Mouse (Mus musculus) forebrain, postnatal 0 days (tissue): ENCODE results near the gene Lrrc74a. TPM values are rescaled to one million over a fixed set of nuclear protein-coding genes. Genes with fewer than 3 reads are reported as not detected.
A peak's percentile ranks its signal among the peaks of the same experiment; 100 is the strongest.

ENCODE experiments used
- ATAC-seq: fragments of 200-750 bp; cut with Nextera tagmentation; 2 replicates; pipeline ENCODE4 v1.8.0; 2017; ENCODE audit warnings: mild to moderate bottlenecking, moderate library complexity
- DNase-seq: peaks from one replicate; pipeline ENCODE4 v3.0.0-alpha.2; 2015
- H3K27ac ChIP-seq: fragments of 300-500 bp; sonication (generic); 2 replicates; pipeline ENCODE4 v1.5.1; 2014; ENCODE audit warnings: low read depth, mild to moderate bottlenecking, antibody characterized with exemption, low read length, moderate library complexity, mixed read lengths
- H3K27me3 ChIP-seq: fragments of 300-500 bp; sonication (generic); 2 replicates; pipeline ENCODE4 v1.6.1; 2014; ENCODE audit warnings: mild to moderate bottlenecking, low read length, mixed read lengths; ENCODE audit not compliant: insufficient read depth
- H3K36me3 ChIP-seq: fragments of 300-500 bp; sonication (generic); 2 replicates; pipeline ENCODE4 v1.6.1; 2014; ENCODE audit warnings: mild to moderate bottlenecking, moderate library complexity; ENCODE audit not compliant: insufficient read depth
- H3K4me1 ChIP-seq: fragments of 300-500 bp; sonication (generic); 2 replicates; pipeline ENCODE4 v1.6.1; 2014; ENCODE audit warnings: antibody characterized with exemption; ENCODE audit not compliant: insufficient read depth
- H3K4me2 ChIP-seq: fragments of 300-500 bp; sonication (generic); 2 replicates; pipeline ENCODE4 v1.6.1; 2014; ENCODE audit warnings: low read depth, mild to moderate bottlenecking, moderate library complexity
- H3K4me3 ChIP-seq: fragments of 300-500 bp; sonication (generic); 2 replicates; pipeline ENCODE4 v1.5.1; 2014; ENCODE audit warnings: low read depth, low read length, mixed read lengths
- H3K9ac ChIP-seq: fragments of 300-500 bp; sonication (generic); 2 replicates; pipeline ENCODE4 v1.6.1; 2014; ENCODE audit warnings: mild to moderate bottlenecking
- H3K9me3 ChIP-seq: fragments of 300-500 bp; sonication (generic); 2 replicates; pipeline ENCODE4 v1.6.1; 2016; ENCODE audit warnings: low read length
- CTCF ChIP-seq: sonication (generic); IDR thresholded peaks from 2 replicates; pipeline ENCODE4 v1.5.1; 2016; ENCODE audit warnings: antibody characterized with exemption, control low read depth, low read depth
- WGBS: fragments of 180-500 bp; shearing (Covaris S2); extraction: QIAGEN DNeasy Blood & Tissue Kit; methylation state at CpG from one replicate; pipeline ENCODE4 v1.1.7; 2014; 5-methylcytosine and 5-hydroxymethylcytosine counted together
- polyA plus RNA-seq: library from polyadenylated mRNA; unstranded; fragments of >200 nt; fragmentation: Nextera tagmentation; extraction: Ambion mirVana; gene quantifications from 2 replicates; pipeline ENCODE4 v1.2.1, GENCODE M21; 2015
- total RNA-seq: library from RNA; depleted of rRNA; stranded (reverse); fragments of >200 nt; gene quantifications from 2 replicates; pipeline ENCODE4 v1.2.3, GENCODE M21; 2014

Lrrc74a gene
- total and polyA plus RNA-seq, 2 experiments from 2014 or later: not detected

GRCm38 (mm10) chr12:86764060-86764459, 29.9 kb downstream of the Lrrc74a start:
- no peak for DNase-seq
- Histone ChIP-seq H3K4me1 (no peaks in the 10 kb centered on the region), H3K27me3 (no peaks in the 10 kb centered on the region), H3K9ac (no peak overlapping the region), H3K36me3 (no peaks in the 10 kb centered on the region), H3K4me3 (no peak overlapping the region), H3K4me2 (no peak overlapping the region), H3K27ac (no peak overlapping the region), H3K9me3 (no peaks in the 10 kb centered on the region; the same call in 1 of the 2 replicates)
- ATAC-seq: peak; percentile 69
- WGBS: 61% methylated on average over 6 of the region's 6 CpGs
- no peak for TF ChIP-seq CTCF

GRCm38 (mm10) chr12:86766467-86766866, 32.3 kb downstream of the Lrrc74a start:
- ATAC-seq (no peak), DNase-seq (no peak)
- Histone ChIP-seq H3K27ac (no peak overlapping the region), H3K36me3 (no peaks in the 10 kb centered on the region), H3K4me1 (no peaks in the 10 kb centered on the region), H3K9ac (no peak overlapping the region), H3K4me3 (no peak overlapping the region), H3K4me2 (no peak overlapping the region), H3K27me3 (no peaks in the 10 kb centered on the region), H3K9me3 (no peaks in the 10 kb centered on the region)
- no peak for TF ChIP-seq CTCF
- 84% methylated on average over 8 of the region's 8 CpGs for WGBS

DNA sequence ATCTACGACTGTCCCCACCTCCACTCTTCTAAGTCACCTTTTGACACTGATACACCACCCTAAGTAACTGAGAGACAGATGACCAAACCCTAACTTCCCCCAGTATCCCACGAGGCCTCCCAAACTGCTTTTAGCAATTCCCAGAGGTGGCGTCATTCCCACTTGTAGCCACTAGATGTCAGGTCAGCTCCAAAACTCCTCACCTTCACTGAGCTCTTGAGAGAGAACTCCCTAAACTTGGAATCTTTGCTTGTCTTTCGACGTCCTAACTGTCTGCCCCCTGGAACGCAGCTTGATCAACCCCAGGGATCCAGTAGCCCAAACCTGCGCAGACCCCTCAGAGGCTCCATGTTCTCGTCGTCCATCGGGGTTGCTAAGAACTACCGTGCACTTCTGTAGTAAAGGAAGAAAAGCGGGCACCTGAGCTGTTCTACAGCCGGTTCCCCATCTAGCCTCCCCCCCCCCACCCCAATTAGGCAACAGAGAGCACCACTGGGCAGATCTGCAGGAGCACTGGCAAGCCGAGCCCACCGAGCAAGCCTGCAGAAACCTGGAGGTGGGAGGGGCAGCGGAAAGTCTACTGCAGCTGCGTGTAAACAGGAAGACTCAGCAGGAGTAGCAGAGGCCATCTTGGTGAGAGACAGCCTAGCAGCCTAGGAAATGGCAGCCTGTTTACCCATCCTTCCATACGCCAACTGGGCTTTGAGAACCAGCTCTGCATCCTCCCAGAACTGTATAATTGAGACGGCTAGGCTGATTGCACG, 33.9 kb downstream of the Lrrc74a start:
- ATAC-seq: peak; percentile 6; the same call in 1 of the 2 replicates
- peak; percentile 91 for TF ChIP-seq CTCF
- Histone ChIP-seq H3K4me2 (no peak overlapping the region), H3K27me3 (no peaks in the 10 kb centered on the region), H3K9ac (no peak overlapping the region), H3K4me3 (no peak overlapping the region), H3K27ac (no peak overlapping the region), H3K9me3 (no peaks in the 10 kb centered on the region), H3K4me1 (0 out of 2 replicates have a peak, but pooled peaks cover 5% of the 10 kb centered on the region), H3K36me3 (no peaks in the 10 kb centered on the region)
- DNase-seq: peak; percentile 86
- WGBS: 34% methylated on average over 20 of the region's 20 CpGs

- no peak overlapping the region for H3K9ac ChIP-seq
- no peak overlapping the region for H3K27ac ChIP-seq
- ATAC-seq (no peak), DNase-seq (peak; percentile 90)
- H3K4me2 ChIP-seq: no peak overlapping the region
- no peak overlapping the region for H3K4me3 ChIP-seq
- peak; percentile 95 for TF ChIP-seq CTCF
- H3K36me3 ChIP-seq: no peaks in the 10 kb centered on the region
- no peaks in the 10 kb centered on the region for H3K27me3 ChIP-seq
- 35% methylated on average over 4 of the region's 4 CpGs for WGBS
- 0 out of 2 replicates have a peak, but pooled peaks cover 5% of the 10 kb centered on the region for H3K4me1 ChIP-seq
- H3K9me3 ChIP-seq: no peaks in the 10 kb centered on the region
These were observed 34.9 kb downstream of the Lrrc74a start for GRCm38 (mm10) chr12:86768986-86769580.

GRCm38 (mm10) chr12:86769819-86770218, 35.6 kb downstream of the Lrrc74a start:
- ATAC-seq (no peak), DNase-seq (no peak)
- H3K9ac ChIP-seq: no peak overlapping the region
- no peak overlapping the region for H3K4me2 ChIP-seq
- 0 out of 2 replicates have a peak, but pooled peaks cover 5% of the 10 kb centered on the region for H3K4me1 ChIP-seq
- H3K27me3 ChIP-seq: no peaks in the 10 kb centered on the region
- H3K4me3 ChIP-seq: no peak overlapping the region
- TF ChIP-seq CTCF: no peak
- no peaks in the 10 kb centered on the region for H3K36me3 ChIP-seq
- H3K27ac ChIP-seq: no peak overlapping the region
- no peaks in the 10 kb centered on the region for H3K9me3 ChIP-seq

DNA sequence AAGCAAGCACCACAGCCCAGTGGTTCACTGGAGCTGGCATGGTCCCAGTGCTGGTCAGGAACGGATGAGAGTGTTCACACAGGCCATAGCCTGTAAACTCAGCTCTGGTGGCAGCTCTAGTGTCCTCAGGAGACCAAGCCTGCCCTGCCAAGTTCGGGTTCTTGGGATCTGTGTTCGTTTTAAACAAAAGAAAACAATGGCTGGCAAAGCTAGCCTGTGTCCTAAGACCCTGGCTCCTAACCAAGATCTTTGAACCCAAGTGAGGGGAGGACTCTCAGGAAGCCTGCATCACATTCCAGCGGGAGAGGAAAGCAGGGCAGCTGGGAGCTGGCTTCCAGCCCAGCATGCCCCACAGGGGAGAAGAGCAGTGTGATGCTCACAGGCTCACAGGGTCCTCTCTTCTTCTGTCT, 36.1 kb downstream of the Lrrc74a start:
- Histone ChIP-seq H3K27ac (no peak overlapping the region), H3K4me2 (no peak overlapping the region), H3K27me3 (no peaks in the 10 kb centered on the region), H3K36me3 (no peaks in the 10 kb centered on the region), H3K4me3 (no peak overlapping the region), H3K9ac (no peak overlapping the region), H3K9me3 (no peaks in the 10 kb centered on the region), H3K4me1 (0 out of 2 replicates have a peak, but pooled peaks cover 5% of the 10 kb centered on the region)
- TF ChIP-seq CTCF: no peak
- ATAC-seq (no peak), DNase-seq (peak; percentile 50)
- WGBS: 8% methylated on average over 4 of the region's 4 CpGs

DNA sequence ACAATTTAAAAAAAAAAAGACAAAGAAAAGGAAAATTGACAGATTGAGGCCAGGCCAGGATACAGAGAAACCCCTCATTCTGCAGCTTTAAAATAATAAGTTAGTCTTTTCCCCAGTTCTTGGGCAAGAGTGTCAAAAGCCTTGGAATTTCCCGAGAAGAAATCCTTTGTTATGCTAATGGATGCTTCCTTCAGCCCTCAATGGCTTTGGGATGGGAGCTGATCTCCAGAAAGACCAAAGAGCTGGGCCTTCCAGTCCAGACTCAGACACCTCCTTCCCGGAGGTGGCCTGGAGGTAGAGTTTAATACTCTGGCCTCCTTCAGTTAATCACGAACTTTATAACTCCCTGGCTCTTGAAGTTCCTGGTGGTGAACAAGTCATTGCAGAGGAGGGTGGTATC, 36.8 kb downstream of the Lrrc74a start:
- 0 out of 2 replicates have a peak, but pooled peaks cover 5% of the 10 kb centered on the region for H3K4me1 ChIP-seq
- ATAC-seq (no peak), DNase-seq (no peak)
- H3K27ac ChIP-seq: no peak overlapping the region
- no peak overlapping the region for H3K4me3 ChIP-seq
- WGBS: 4% methylated on average over 3 of the region's 3 CpGs
- no peak overlapping the region for H3K9ac ChIP-seq
- no peak for TF ChIP-seq CTCF
- no peaks in the 10 kb centered on the region for H3K36me3 ChIP-seq
- H3K27me3 ChIP-seq: no peaks in the 10 kb centered on the region
- H3K4me2 ChIP-seq: no peak overlapping the region
- no peaks in the 10 kb centered on the region for H3K9me3 ChIP-seq
